Mouse (Mus musculus) stomach, postnatal 0 days (tissue): ENCODE data around the gene Pmm2. TPM values are rescaled to one million over a fixed set of nuclear protein-coding genes. Genes with fewer than 3 reads are reported as not detected.

Experiments used
- ATAC-seq: fragments of 200-750 bp; cut with Nextera tagmentation; 2 replicates; pipeline ENCODE4 v1.8.0; 2017; ENCODE audit not compliant: low FRiP score, low TSS enrichment
- DNase-seq: peaks from one replicate; pipeline ENCODE4 v3.0.0-alpha.2; 2016; ENCODE audit warnings: low spot score
- H3K27ac ChIP-seq: fragments of 300-500 bp; sonication (generic); replicated peaks from 2 replicates; pipeline ENCODE4 v1.5.1; 2014; ENCODE audit warnings: mild to moderate bottlenecking, control low read depth
- H3K27me3 ChIP-seq: fragments of 300-500 bp; sonication (generic); 2 replicates; pipeline ENCODE4 v1.6.1; 2014; ENCODE audit warnings: low read length; ENCODE audit not compliant: control insufficient read depth, insufficient read depth
- H3K36me3 ChIP-seq: fragments of 300-500 bp; sonication (generic); 2 replicates; pipeline ENCODE4 v1.6.1; 2014; ENCODE audit warnings: low read length, mixed read lengths; ENCODE audit not compliant: control insufficient read depth, insufficient read depth
- H3K4me1 ChIP-seq: fragments of 300-500 bp; sonication (generic); replicated peaks from 2 replicates; pipeline ENCODE4 v1.6.1; 2014; ENCODE audit warnings: antibody characterized with exemption; ENCODE audit not compliant: control insufficient read depth, insufficient read depth
- H3K4me2 ChIP-seq: fragments of 300-500 bp; sonication (generic); replicated peaks from 2 replicates; pipeline ENCODE4 v1.6.1; 2014; ENCODE audit warnings: low read depth, mild to moderate bottlenecking, control low read depth, moderate library complexity
- H3K4me3 ChIP-seq: fragments of 300-500 bp; sonication (generic); 2 replicates; pipeline ENCODE4 v1.5.1; 2014; ENCODE audit warnings: low read depth, low read length, control low read depth
- H3K9ac ChIP-seq: fragments of 300-500 bp; sonication (generic); 2 replicates; pipeline ENCODE4 v1.6.1; 2014; ENCODE audit warnings: mild to moderate bottlenecking, low read length, control low read depth, mixed read lengths
- H3K9me3 ChIP-seq: fragments of 300-500 bp; sonication (generic); 2 replicates; pipeline ENCODE4 v1.6.1; 2016; ENCODE audit warnings: low read length; ENCODE audit not compliant: control insufficient read depth
- CTCF ChIP-seq: IDR thresholded peaks from 2 replicates; pipeline ENCODE4 v1.5.1; 2016; ENCODE audit warnings: antibody characterized with exemption, low read depth, mild to moderate bottlenecking, moderate library complexity
- EP300 ChIP-seq: optimal IDR thresholded peaks from 2 replicates; pipeline ENCODE3; 2016; ENCODE audit warnings: antibody characterized with exemption
- WGBS: fragments of 180-500 bp; shearing (Covaris S2); extraction: QIAGEN DNeasy Blood & Tissue Kit; methylation state at CpG from one replicate; pipeline ENCODE4 v1.1.7; 2014; 5-methylcytosine and 5-hydroxymethylcytosine counted together
- microRNA-seq: library from miRNA; unstranded; fragments of <30 nt; microRNA quantifications from one replicate; pipeline ENCODE4, GENCODE M21; 2016
- polyA plus RNA-seq: library from polyadenylated mRNA; unstranded; fragments of >200 nt; fragmentation: Nextera tagmentation; extraction: Ambion mirVana; gene quantifications from 2 replicates; pipeline ENCODE4 v1.2.1, GENCODE M21; 2015

Pmm2 gene
- polyA plus RNA-seq, 1 experiment from 2014 or later = 74.2 TPM

DNA sequence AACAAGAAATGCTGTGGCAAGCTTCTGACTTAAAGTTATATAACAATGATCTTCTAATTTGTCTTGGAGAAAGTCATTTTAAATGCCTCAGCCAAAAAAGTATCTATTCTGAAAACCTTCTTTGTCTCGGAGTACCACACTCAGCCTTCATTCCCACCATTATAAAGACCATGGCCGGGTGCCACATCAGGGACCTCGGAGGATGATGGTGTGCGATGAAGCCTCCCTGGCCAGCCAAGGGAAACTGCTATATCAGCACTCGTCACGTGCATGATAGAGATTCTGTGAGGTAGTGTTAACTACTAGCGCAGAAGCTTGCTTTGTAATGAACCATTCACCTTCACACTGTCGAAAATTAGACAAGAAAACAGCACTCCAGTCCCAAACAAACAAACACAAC, 62.1 kb downstream of the Pmm2 start:
- ATAC-seq (no peak), DNase-seq (no peak)
- TF ChIP-seq EP300 (no peak), CTCF (no peak)
- 90% methylated on average over 8 of the region's 8 CpGs for WGBS
- Histone ChIP-seq H3K36me3 (peaks cover 58% of the 10 kb centered on the region), H3K9ac (no peak overlapping the region), H3K9me3 (no peaks in the 10 kb centered on the region), H3K27me3 (no peaks in the 10 kb centered on the region), H3K4me1 (no peaks in the 10 kb centered on the region), H3K27ac (no peak overlapping the region), H3K4me2 (no peak overlapping the region), H3K4me3 (no peak overlapping the region)

DNA sequence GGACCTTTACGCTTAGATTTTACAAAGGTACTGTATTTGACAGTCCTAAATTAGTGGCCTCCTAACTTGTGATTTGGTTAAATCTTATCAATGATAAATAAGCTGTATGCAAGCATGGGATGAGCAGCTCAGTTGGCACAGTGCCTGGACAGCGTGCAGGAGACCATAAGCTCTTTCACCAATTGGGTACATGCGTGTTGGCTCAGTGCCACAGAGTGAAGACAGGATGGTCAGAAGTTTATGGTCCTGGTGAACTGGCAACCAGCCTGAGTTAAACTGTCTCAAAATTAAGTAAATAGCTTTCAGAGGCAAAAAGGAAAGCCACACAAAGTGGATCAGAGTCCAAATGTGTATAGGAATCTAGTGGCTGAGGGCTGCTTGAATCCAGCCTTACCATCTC, 63.1 kb downstream of the Pmm2 start:
- 80% methylated on average over 3 of the region's 3 CpGs for WGBS
- ATAC-seq = no peak

DNA sequence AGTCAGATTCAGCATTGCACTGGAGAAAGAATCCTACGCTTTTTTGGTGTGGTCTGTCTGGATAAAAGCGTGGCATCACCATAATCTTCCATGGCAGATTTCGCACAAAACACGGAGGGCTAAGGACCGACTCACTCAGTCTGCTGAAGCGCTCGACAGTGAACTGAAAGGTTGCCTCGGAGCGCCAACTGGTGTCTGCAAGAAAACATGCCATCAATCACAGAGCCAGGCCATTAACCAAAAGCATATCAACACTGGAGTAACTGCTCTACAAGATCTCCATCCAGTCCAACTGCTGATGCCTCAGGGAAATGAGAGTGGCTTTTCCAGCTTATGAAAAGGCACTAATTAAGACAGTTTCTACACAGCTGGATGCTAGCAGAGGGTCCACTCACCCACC, 74.5 kb downstream of the Pmm2 start:
- Histone ChIP-seq H3K4me3 (no peak overlapping the region), H3K4me2 (no peak overlapping the region), H3K9ac (no peak overlapping the region), H3K4me1 (no peaks in the 10 kb centered on the region; the same call in 1 of the 2 replicates), H3K27me3 (no peaks in the 10 kb centered on the region), H3K36me3 (peaks cover 28% of the 10 kb centered on the region), H3K27ac (no peak overlapping the region), H3K9me3 (no peaks in the 10 kb centered on the region)
- DNase-seq (no peak), ATAC-seq (no peak)
- WGBS = 67% methylated on average over 9 of the region's 9 CpGs
- TF ChIP-seq CTCF (no peak), EP300 (no peak)

More for the DNA sequence above, 63.1 kb downstream of the Pmm2 start:
- Histone ChIP-seq H3K4me3 (no peak overlapping the region), H3K27me3 (no peaks in the 10 kb centered on the region), H3K4me2 (no peak overlapping the region), H3K9ac (no peak overlapping the region), H3K27ac (no peak overlapping the region), H3K9me3 (no peaks in the 10 kb centered on the region), H3K4me1 (no peaks in the 10 kb centered on the region), H3K36me3 (peaks cover 53% of the 10 kb centered on the region)
- DNase-seq = no peak
- TF ChIP-seq CTCF = no peak
- no peak for TF ChIP-seq EP300

Small RNA genes lying within 50 kb of the gene (microRNA-seq; reads per million reads assigned to microRNA genes)
- gene Gm22137 = not detected

Other genes with a start within 250 kb of the Pmm2 start
- 0.18 TPM in 1 of 2 replicates, not detected in the other for gene Tmem114, start 212.5 kb upstream of the Pmm2 start, polyA plus RNA-seq
- gene Mettl22, start 166.9 kb upstream of the Pmm2 start, polyA plus RNA-seq = 9.3 and 12.1 TPM in 2 replicates
- gene Abat, start 124.2 kb upstream of the Pmm2 start, polyA plus RNA-seq = 4.1 and 4.2 TPM in 2 replicates
- 11.1 and 11.8 TPM in 2 replicates for gene Tmem186, start within 50 bp of the Pmm2 start, polyA plus RNA-seq
- 53.1 and 53.8 TPM in 2 replicates for gene Carhsp1, start 34.5 kb downstream of the Pmm2 start, polyA plus RNA-seq
- not detected in 2 replicates for gene Gm5767, start 43.1 kb downstream of the Pmm2 start, polyA plus RNA-seq
- gene Usp7, start 154.6 kb downstream of the Pmm2 start, polyA plus RNA-seq = 15.7 and 18.1 TPM in 2 replicates
- 15.6 and 16.3 TPM in 2 replicates for gene 1810013L24Rik, start 192.4 kb downstream of the Pmm2 start, polyA plus RNA-seq